Mouse (Mus musculus): ENCODE results near the gene Tas1r2.

- TF ChIP-seq TAL1 (IDR thresholded peaks at IDR 0.05; ENCODE audit: low read length) (no peak), GATA1 (IDR thresholded peaks at IDR 0.05; ENCODE audit: low read length) (no peak)
Measured at GRCm38 (mm10) chr4:139697755-139698154, 44.4 kb downstream of the Tas1r2 start.
